Mouse (Mus musculus) lung, embryonic 16.5 days (tissue): ENCODE data around the gene Spint4. TPM values are rescaled to one million over a fixed set of nuclear protein-coding genes. Genes with fewer than 3 reads are reported as not detected.

Experiments used
- ATAC-seq: fragments of 200-750 bp; cut with Nextera tagmentation; 2 replicates; pipeline ENCODE4 v1.8.0; 2017; ENCODE audit warnings: low read depth, mild to moderate bottlenecking, moderate library complexity
- H3K27ac ChIP-seq: fragments of 300-500 bp; sonication (generic); 2 replicates; pipeline ENCODE4 v1.5.1; 2014; ENCODE audit warnings: mild to moderate bottlenecking, control low read depth, low read length
- H3K27me3 ChIP-seq: fragments of 300-500 bp; sonication (generic); 2 replicates; pipeline ENCODE4 v1.6.1; 2014; ENCODE audit warnings: low read depth, low read length, mixed read lengths; ENCODE audit not compliant: control insufficient read depth, insufficient read depth
- H3K36me3 ChIP-seq: fragments of 300-500 bp; sonication (generic); 2 replicates; pipeline ENCODE4 v1.6.1; 2014; ENCODE audit warnings: low read length; ENCODE audit not compliant: control insufficient read depth, insufficient read depth
- H3K4me1 ChIP-seq: fragments of 300-500 bp; sonication (generic); replicated peaks from 2 replicates; pipeline ENCODE4 v1.6.1; 2014; ENCODE audit warnings: low read length, mixed read lengths; ENCODE audit not compliant: control insufficient read depth, insufficient read depth
- H3K4me2 ChIP-seq: fragments of 300-500 bp; sonication (generic); 2 replicates; pipeline ENCODE4 v1.6.1; 2014; ENCODE audit warnings: low read depth, low read length, control low read depth
- H3K4me3 ChIP-seq: fragments of 300-500 bp; sonication (generic); 2 replicates; pipeline ENCODE4 v1.5.1; 2014; ENCODE audit warnings: mild to moderate bottlenecking, low read length, control low read depth
- H3K9ac ChIP-seq: fragments of 300-500 bp; sonication (generic); 2 replicates; pipeline ENCODE4 v1.6.1; 2014; ENCODE audit warnings: low read length, control low read depth
- H3K9me3 ChIP-seq: fragments of 300-500 bp; sonication (generic); 2 replicates; pipeline ENCODE4 v1.6.1; 2016; ENCODE audit warnings: low read length; ENCODE audit not compliant: control insufficient read depth
- WGBS: fragments of 180-500 bp; shearing (Covaris S2); extraction: QIAGEN DNeasy Blood & Tissue Kit; methylation state at CpG from one replicate; pipeline ENCODE4 v1.1.7; 2014; 5-methylcytosine and 5-hydroxymethylcytosine counted together
- polyA plus RNA-seq: library from polyadenylated mRNA; unstranded; fragments of >200 nt; fragmentation: Nextera tagmentation; extraction: Ambion mirVana; gene quantifications from 2 replicates; pipeline ENCODE4 v1.2.1, GENCODE M21; 2015

Spint4 gene
- polyA plus RNA-seq, 1 experiment from 2014 or later, result not detected

- H3K4me1 ChIP-seq, result peaks cover 12% of the 10 kb centered on the region
- 64% methylated on average over 13 of the region's 13 CpGs for WGBS
- peak overlapping the region; percentile 92 for H3K4me2 ChIP-seq
- no peak overlapping the region for H3K27ac ChIP-seq
- H3K27me3 ChIP-seq, result no peaks in the 10 kb centered on the region; the same call in 1 of the 2 replicates
- peaks cover 5% of the 10 kb centered on the region for H3K36me3 ChIP-seq
- H3K9me3 ChIP-seq, result no peaks in the 10 kb centered on the region
- ATAC-seq, result no peak
- H3K4me3 ChIP-seq, result peak overlapping the region; percentile 69
- H3K9ac ChIP-seq, result peak overlapping the region; percentile 91
Measured at GRCm38 (mm10) chr2:164744987-164745386, 46.7 kb downstream of the Spint4 start.

DNA sequence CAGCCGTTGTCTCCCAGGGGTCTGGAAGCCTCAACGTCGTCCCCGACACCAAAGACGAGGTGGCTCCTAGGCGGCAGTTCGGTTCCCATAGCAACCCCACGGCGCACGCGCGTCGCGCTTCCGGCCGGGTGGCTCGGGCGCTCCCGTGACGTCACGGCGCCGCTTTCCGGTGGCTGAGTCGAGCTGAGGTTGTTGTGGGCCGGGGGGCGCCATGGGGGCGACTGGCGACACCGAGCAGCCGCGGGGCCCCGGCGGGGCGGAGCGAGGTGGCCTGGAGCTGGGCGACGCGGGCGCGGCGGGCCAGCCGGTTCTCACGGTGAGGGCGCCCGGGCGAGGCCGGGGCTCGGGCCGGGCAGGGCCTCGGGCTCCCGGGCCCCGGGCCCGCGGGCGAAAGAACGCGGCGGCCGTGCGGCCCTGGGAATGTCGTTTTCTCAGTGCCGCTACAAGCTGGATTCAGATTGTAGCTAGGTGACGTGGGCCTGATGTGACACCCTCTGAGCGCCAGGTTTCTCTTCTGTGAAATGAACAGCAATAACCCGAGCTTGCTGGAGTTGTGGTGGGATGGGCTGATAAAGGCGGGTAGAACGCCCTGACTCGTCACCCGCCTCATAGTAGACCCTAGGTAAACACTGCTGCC lies 47.7 kb downstream of the Spint4 start, which contains the start of the genes Wfdc3 and Dnttip1:
Gene Wfdc3 (minus strand): TSS at position 89 of the 637 bp plus-strand sequence.
Gene Dnttip1 (plus strand): TSS at position 141 of the 637 bp plus-strand sequence.
- Histone ChIP-seq H3K4me2 (peak within 1 kb of the TSS; percentile 92), H3K9me3 (no peaks in the 10 kb centered on the region), H3K4me3 (peak within 1 kb of the TSS; percentile 69), H3K4me1 (peaks cover 12% of the 10 kb centered on the region), H3K27me3 (no peaks in the 10 kb centered on the region; the same call in 1 of the 2 replicates), H3K27ac (peak within 1 kb of the TSS; percentile 44; the same call in 1 of the 2 replicates), H3K9ac (peak within 1 kb of the TSS; percentile 91), H3K36me3 (peaks cover 10% of the 10 kb centered on the region)
- WGBS, result under 1% methylated on average over 59 of the region's 70 CpGs
- peak; percentile 94 for ATAC-seq

DNA sequence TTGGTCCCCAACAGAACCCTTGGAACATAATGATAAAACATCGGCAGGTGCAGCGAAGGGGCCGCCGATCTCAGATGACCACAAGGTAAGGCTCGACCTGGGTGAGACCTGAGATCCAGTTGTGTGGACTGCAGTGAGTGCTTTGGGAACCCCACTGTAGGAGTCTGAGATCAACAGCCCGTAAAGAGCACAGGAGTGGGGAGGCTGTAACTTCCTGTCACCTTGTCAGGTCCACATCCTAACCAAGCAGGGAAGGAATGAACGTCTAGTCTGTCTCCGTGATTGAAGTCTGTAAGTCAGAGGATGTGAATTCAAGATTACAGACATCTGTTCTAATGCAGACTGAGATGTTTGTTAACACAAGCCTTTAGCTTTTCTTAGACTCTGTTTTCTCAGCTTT lies 48.4 kb downstream of the Spint4 start:
- 37% methylated on average over 8 of the region's 8 CpGs for WGBS
- no peaks in the 10 kb centered on the region for H3K9me3 ChIP-seq

GRCm38 (mm10) chr2:164748191-164748590 lies 49.9 kb downstream of the Spint4 start:
- Histone ChIP-seq H3K9ac (no peak overlapping the region), H3K9me3 (no peaks in the 10 kb centered on the region), H3K27me3 (no peaks in the 10 kb centered on the region), H3K4me3 (no peak overlapping the region), H3K4me2 (no peak overlapping the region), H3K4me1 (peaks cover 12% of the 10 kb centered on the region), H3K36me3 (peaks cover 17% of the 10 kb centered on the region), H3K27ac (no peak overlapping the region)
- no peak for ATAC-seq
- WGBS, result 76% methylated on average over 4 of the region's 4 CpGs

More for the DNA sequence above, 48.4 kb downstream of the Spint4 start:
- Histone ChIP-seq H3K9ac (peak overlapping the region; percentile 91), H3K4me3 (peak overlapping the region; percentile 69), H3K36me3 (peaks cover 10% of the 10 kb centered on the region), H3K4me1 (peaks cover 12% of the 10 kb centered on the region), H3K27ac (no peak overlapping the region), H3K4me2 (peak overlapping the region; percentile 72), H3K27me3 (no peaks in the 10 kb centered on the region; the same call in 1 of the 2 replicates)
- no peak for ATAC-seq

GRCm38 (mm10) chr2:164748991-164749390 lies 50.7 kb downstream of the Spint4 start:
- Histone ChIP-seq H3K27me3 (no peaks in the 10 kb centered on the region), H3K4me3 (no peak overlapping the region), H3K27ac (no peak overlapping the region), H3K9me3 (no peaks in the 10 kb centered on the region), H3K4me2 (no peak overlapping the region), H3K9ac (no peak overlapping the region), H3K4me1 (peaks cover 12% of the 10 kb centered on the region), H3K36me3 (peaks cover 22% of the 10 kb centered on the region)
- ATAC-seq, result no peak
- WGBS, result 90% methylated on average over 6 of the region's 6 CpGs

Other genes starting within 250 kb of the Spint4 start
- gene Sys1, start 241.5 kb upstream of the Spint4 start, polyA plus RNA-seq, result 59.9 and 62.3 TPM in 2 replicates
- gene Gm20458, start 237.5 kb upstream of the Spint4 start, polyA plus RNA-seq, result 7.9 and 15.2 TPM in 2 replicates
- gene Trp53tg5, start 224.8 kb upstream of the Spint4 start, polyA plus RNA-seq, result not detected in 2 replicates
- gene Dbndd2, start 212.4 kb upstream of the Spint4 start, polyA plus RNA-seq, result 13.0 and 23.4 TPM in 2 replicates
- 62.0 and 63.2 TPM in 2 replicates for gene Pigt, start 201.0 kb upstream of the Spint4 start, polyA plus RNA-seq
- 486 and 558 TPM in 2 replicates for gene Wfdc2, start 136.1 kb upstream of the Spint4 start, polyA plus RNA-seq
- not detected in 2 replicates for gene Spint3, start 125.0 kb upstream of the Spint4 start, polyA plus RNA-seq
- gene Wfdc6a, start 113.1 kb upstream of the Spint4 start, polyA plus RNA-seq, result 0.92 and 1.4 TPM in 2 replicates
- not detected in 2 replicates for gene Eppin, start 104.9 kb upstream of the Spint4 start, polyA plus RNA-seq
- not detected in 2 replicates for gene Wfdc6b, start 85.0 kb upstream of the Spint4 start, polyA plus RNA-seq
- gene Wfdc8, start 84.9 kb upstream of the Spint4 start, polyA plus RNA-seq, result not detected in 2 replicates
- not detected in 2 replicates for gene Wfdc16, start 59.7 kb upstream of the Spint4 start, polyA plus RNA-seq
- gene Wfdc10, start 42.5 kb upstream of the Spint4 start, polyA plus RNA-seq, result 0.50 TPM in 1 of 2 replicates, not detected in the other
- gene Wfdc9, start 41.9 kb upstream of the Spint4 start, polyA plus RNA-seq, result not detected in 2 replicates
- gene Wfdc11, start 24.4 kb upstream of the Spint4 start, polyA plus RNA-seq, result not detected in 2 replicates
- gene Wfdc13, start 13.4 kb upstream of the Spint4 start, polyA plus RNA-seq, result 0.20 and 0.46 TPM in 2 replicates
- gene Spint5, start 16.8 kb downstream of the Spint4 start, polyA plus RNA-seq, result not detected in 2 replicates
- 2.0 and 2.9 TPM in 2 replicates for gene Wfdc3, start 47.4 kb downstream of the Spint4 start, polyA plus RNA-seq
- gene Dnttip1, start 47.5 kb downstream of the Spint4 start, polyA plus RNA-seq, result 61.3 and 71.9 TPM in 2 replicates
- gene Ube2c, start 71.4 kb downstream of the Spint4 start, polyA plus RNA-seq, result 494 and 533 TPM in 2 replicates
- gene Tnnc2, start 81.5 kb downstream of the Spint4 start, polyA plus RNA-seq, result 27.9 and 94.5 TPM in 2 replicates
- 23.9 and 30.6 TPM in 2 replicates for gene Snx21, start 87.3 kb downstream of the Spint4 start, polyA plus RNA-seq
- 21.9 and 24.5 TPM in 2 replicates for gene Acot8, start 106.4 kb downstream of the Spint4 start, polyA plus RNA-seq
- gene Zswim3, start 106.6 kb downstream of the Spint4 start, polyA plus RNA-seq, result 7.9 and 8.9 TPM in 2 replicates
- 16.6 and 16.9 TPM in 2 replicates for gene Zswim1, start 124.2 kb downstream of the Spint4 start, polyA plus RNA-seq
- gene Spata25, start 130.0 kb downstream of the Spint4 start, polyA plus RNA-seq, result not detected in 2 replicates
- gene Ctsa, start 134.4 kb downstream of the Spint4 start, polyA plus RNA-seq, result 156 and 161 TPM in 2 replicates
- gene Neurl2, start 135.0 kb downstream of the Spint4 start, polyA plus RNA-seq, result 7.1 and 7.8 TPM in 2 replicates
- gene Pltp, start 159.2 kb downstream of the Spint4 start, polyA plus RNA-seq, result 193 and 203 TPM in 2 replicates
- gene Pcif1, start 180.8 kb downstream of the Spint4 start, polyA plus RNA-seq, result 75.3 and 75.8 TPM in 2 replicates
- 14.3 and 14.6 TPM in 2 replicates for gene Zfp335, start 213.3 kb downstream of the Spint4 start, polyA plus RNA-seq
- 2.0 and 7.8 TPM in 2 replicates for gene Mmp9, start 242.3 kb downstream of the Spint4 start, polyA plus RNA-seq